Mouse (Mus musculus) midbrain, embryonic 14.5 days (tissue): ENCODE results near the gene Gm20737. TPM values are rescaled to one million over a fixed set of nuclear protein-coding genes. Genes with fewer than 3 reads are reported as not detected.
"Not testable (repeated sequence)": the region's sequence is repeated elsewhere in the genome, so short reads cannot be mapped to it uniquely, and the experiment has no call there.

Experiments
- ATAC-seq: fragments of 200-750 bp; cut with Nextera tagmentation; 2 replicates; pipeline ENCODE4 v1.8.0; 2017; ENCODE audit warnings: moderate number of reproducible peaks, moderate library complexity; ENCODE audit not compliant: low FRiP score, low TSS enrichment
- DNase-seq: peaks from one replicate; pipeline ENCODE4 v3.0.0-alpha.2; 2015
- H3K27ac ChIP-seq: fragments of 300-500 bp; sonication (generic); replicated peaks from 2 replicates; pipeline ENCODE4 v1.5.1; 2014; ENCODE audit warnings: mild to moderate bottlenecking, low read depth, low read length, moderate library complexity
- H3K27me3 ChIP-seq: fragments of 300-500 bp; sonication (generic); 2 replicates; pipeline ENCODE4 v1.6.1; 2014; ENCODE audit warnings: low read length, control low read depth, mixed read lengths; ENCODE audit not compliant: control insufficient read depth, insufficient read depth
- H3K36me3 ChIP-seq: fragments of 300-500 bp; sonication (generic); 2 replicates; pipeline ENCODE4 v1.6.1; 2014; ENCODE audit warnings: low read length, control low read depth; ENCODE audit not compliant: control insufficient read depth, insufficient read depth
- H3K4me1 ChIP-seq: fragments of 300-500 bp; sonication (generic); 2 replicates; pipeline ENCODE4 v1.6.1; 2014; ENCODE audit warnings: mild to moderate bottlenecking, antibody characterized with exemption, low read length, control low read depth; ENCODE audit not compliant: control insufficient read depth, insufficient read depth
- H3K4me2 ChIP-seq: fragments of 300-500 bp; sonication (generic); 2 replicates; pipeline ENCODE4 v1.6.1; 2014; ENCODE audit warnings: mild to moderate bottlenecking, low read length, moderate library complexity
- H3K4me3 ChIP-seq: fragments of 300-500 bp; sonication (generic); replicated peaks from 2 replicates; pipeline ENCODE4 v1.5.1; 2014; ENCODE audit warnings: low read depth, low read length
- H3K9ac ChIP-seq: fragments of 300-500 bp; sonication (generic); replicated peaks from 2 replicates; pipeline ENCODE4 v1.6.1; 2014; ENCODE audit warnings: mild to moderate bottlenecking, low read length, moderate library complexity
- H3K9me3 ChIP-seq: fragments of 300-500 bp; sonication (generic); 2 replicates; pipeline ENCODE4 v1.6.1; 2016; ENCODE audit warnings: low read length, control low read depth, mixed read lengths; ENCODE audit not compliant: control insufficient read depth
- WGBS: fragments of 180-500 bp; shearing (Covaris S2); extraction: QIAGEN DNeasy Blood & Tissue Kit; methylation state at CpG from one replicate; pipeline ENCODE4 v1.1.7; 2014; 5-methylcytosine and 5-hydroxymethylcytosine counted together
- polyA plus RNA-seq: library from polyadenylated mRNA; unstranded; fragments of >200 nt; fragmentation: Nextera tagmentation; extraction: Ambion mirVana; gene quantifications from 2 replicates; pipeline ENCODE4 v1.2.1, GENCODE M21; 2014

Gm20737 gene
- not detected in 2 replicates for polyA plus RNA-seq

- not testable (repeated sequence) for H3K27me3 ChIP-seq, H3K27ac ChIP-seq, H3K9ac ChIP-seq, H3K9me3 ChIP-seq, H3K36me3 ChIP-seq, ATAC-seq, H3K4me1 ChIP-seq, DNase-seq, H3K4me2 ChIP-seq, H3K4me3 ChIP-seq
Measured at GRCm38 (mm10) chrY:10535942-10536341, at the start of gene Gm20737. TSS of gene Gm20737 (minus strand) at chrY:10536042.

- not testable (repeated sequence) for H3K27ac ChIP-seq, DNase-seq, H3K36me3 ChIP-seq, H3K27me3 ChIP-seq, H3K9ac ChIP-seq, H3K4me2 ChIP-seq, H3K9me3 ChIP-seq, H3K4me1 ChIP-seq, H3K4me3 ChIP-seq, ATAC-seq
- 76% methylated on average over 3 of the region's 5 CpGs for WGBS
Measured at GRCm38 (mm10) chrY:10553153-10553552, 17.3 kb upstream of the Gm20737 start, which contains the start of gene Gm21775. TSS of gene Gm21775 (plus strand) at chrY:10553453.

Other genes starting within 250 kb of the Gm20737 start
- gene Gm20834, start 211.5 kb downstream of the Gm20737 start, polyA plus RNA-seq: not detected in 2 replicates
- gene Gm28510, start 123.3 kb downstream of the Gm20737 start, polyA plus RNA-seq: not detected in 2 replicates
- not detected in 2 replicates for gene Gm21775, start 17.4 kb upstream of the Gm20737 start, polyA plus RNA-seq
- gene Gm21900, start 80.3 kb upstream of the Gm20737 start, polyA plus RNA-seq: not detected in 2 replicates
- gene Gm20777, start 216.4 kb upstream of the Gm20737 start, polyA plus RNA-seq: not detected in 2 replicates